Mouse (Mus musculus): Measurements from ENCODE around the gene Adamts8. TPM values are rescaled to one million over a fixed set of nuclear protein-coding genes. Genes with fewer than 3 reads are reported as not detected.

Gene Adamts8
- total and polyA plus RNA-seq, 3 experiments = 2.0 to 3.6 (median 3.3) TPM

DNA sequence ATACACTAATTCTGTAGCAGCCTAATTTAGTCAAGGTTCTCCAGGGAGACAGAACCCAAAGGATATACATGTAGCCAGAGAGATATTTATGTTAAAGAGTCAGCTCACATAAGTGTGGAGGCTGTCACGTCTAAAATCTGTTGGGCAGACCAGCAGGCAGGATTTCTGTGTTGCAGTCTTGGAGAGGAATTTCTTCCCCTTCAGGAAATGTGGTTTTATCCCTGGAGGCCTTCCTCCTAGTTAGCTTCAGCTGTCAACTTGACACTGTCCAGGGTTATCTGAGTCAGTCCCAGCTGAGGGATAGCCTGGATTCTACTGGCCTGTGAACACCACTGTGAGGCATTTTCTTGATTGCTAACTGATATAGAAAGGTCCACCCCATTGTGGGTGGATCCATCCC lies 69.2 kb downstream of the Adamts8 start:
- Histone ChIP-seq H3K36me3 (ENCODE audit: control insufficient read depth, insufficient read depth, low read length) (no peaks in the 10 kb centered on the region), H3K4me3 (no peak overlapping the region), H3K27me3 (ENCODE audit: control insufficient read depth, insufficient read depth, low read length) (no peaks in the 10 kb centered on the region), H3K79me2 (replicated peaks; ENCODE audit: control insufficient read depth, insufficient read depth, low read length) (no peaks in the 10 kb centered on the region), H3K9ac (ENCODE audit: low read depth, low read length) (no peak overlapping the region), H3K4me1 (ENCODE audit: control insufficient read depth, insufficient read depth, low read length) (no peaks in the 10 kb centered on the region), H3K27ac (no peak overlapping the region)
- DNase-seq = peak in 1 of 2 experiments; percentile 18
- intact Hi-C loops (cut with DNase I) = no loop called here
- 17% methylated on average over 1 of the region's 1 CpGs for WGBS
- TF ChIP-seq CTCF (IDR thresholded peaks at IDR 0.05) (no peak), EP300 (IDR thresholded peaks at IDR 0.05; ENCODE audit: insufficient read depth, low read depth, low read length) (no peak), POLR2A (IDR thresholded peaks at IDR 0.05; ENCODE audit: insufficient read depth, low read depth, low read length) (no peak)

DNA sequence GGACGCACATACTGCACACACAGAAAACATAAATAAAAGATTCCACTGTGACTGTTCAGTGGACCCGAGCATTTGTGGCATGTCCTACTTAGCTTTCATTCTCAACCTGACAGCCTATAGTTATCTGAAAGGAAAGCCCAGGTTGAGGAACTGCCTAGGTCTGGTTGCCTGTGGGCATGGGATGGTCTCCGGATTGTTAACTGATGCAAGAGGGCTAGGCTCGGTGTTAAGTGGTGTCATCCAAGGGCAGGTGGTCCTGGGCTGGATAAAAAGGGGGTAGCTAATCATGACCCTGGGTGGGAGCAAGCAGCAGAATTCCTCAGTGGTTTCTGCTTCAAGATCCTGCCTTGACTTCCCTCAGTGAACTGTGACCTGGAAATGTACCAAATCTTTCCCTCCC lies 70.3 kb downstream of the Adamts8 start:
- 88% methylated on average over 4 of the region's 4 CpGs for WGBS
- intact Hi-C loops (cut with DNase I) = no loop called here

DNA sequence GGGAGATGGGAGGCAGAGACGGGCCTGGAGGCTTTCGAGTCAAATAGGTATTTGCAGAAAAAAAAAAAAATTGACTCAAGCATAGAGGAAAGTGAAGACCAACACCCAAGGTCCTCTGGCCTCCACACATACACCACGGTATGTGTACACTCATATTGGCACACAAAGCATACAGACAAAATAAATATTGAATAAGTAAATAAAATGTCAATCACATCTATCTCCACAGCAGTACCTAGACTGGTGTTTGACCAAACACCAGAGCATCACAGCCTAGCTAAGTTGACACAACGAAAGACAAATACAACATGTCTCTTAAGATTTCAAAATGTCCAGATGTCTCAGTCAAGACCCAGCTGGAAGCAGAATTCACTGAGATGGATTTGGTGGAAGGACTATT lies 71.1 kb downstream of the Adamts8 start:
- H3K27me3 ChIP-seq (ENCODE audit: control insufficient read depth, insufficient read depth, low read length) = no peaks in the 10 kb centered on the region
- intact Hi-C loops (cut with DNase I) = no loop called here
- H3K27ac ChIP-seq = no peak overlapping the region
- no peaks in the 10 kb centered on the region for H3K36me3 ChIP-seq (ENCODE audit: control insufficient read depth, insufficient read depth, low read length)
- 87% methylated on average over 4 of the region's 4 CpGs for WGBS
- H3K4me3 ChIP-seq = no peak overlapping the region
- DNase-seq = no peak
- no peaks in the 10 kb centered on the region for H3K4me1 ChIP-seq (ENCODE audit: control insufficient read depth, insufficient read depth, low read length)
- TF ChIP-seq POLR2A (IDR thresholded peaks at IDR 0.05; ENCODE audit: insufficient read depth, low read depth, low read length) (no peak), EP300 (IDR thresholded peaks at IDR 0.05; ENCODE audit: insufficient read depth, low read depth, low read length) (no peak)
- H3K9ac ChIP-seq (ENCODE audit: low read depth, low read length) = no peak overlapping the region
- no peaks in the 10 kb centered on the region for H3K79me2 ChIP-seq (replicated peaks; ENCODE audit: control insufficient read depth, insufficient read depth, low read length)

More for the DNA sequence above, 70.3 kb downstream of the Adamts8 start:
- Histone ChIP-seq H3K27ac (no peak overlapping the region), H3K36me3 (ENCODE audit: control insufficient read depth, insufficient read depth, low read length) (no peaks in the 10 kb centered on the region), H3K4me3 (no peak overlapping the region), H3K9ac (ENCODE audit: low read depth, low read length) (no peak overlapping the region), H3K4me1 (ENCODE audit: control insufficient read depth, insufficient read depth, low read length) (no peaks in the 10 kb centered on the region), H3K27me3 (ENCODE audit: control insufficient read depth, insufficient read depth, low read length) (no peaks in the 10 kb centered on the region), H3K79me2 (replicated peaks; ENCODE audit: control insufficient read depth, insufficient read depth, low read length) (no peaks in the 10 kb centered on the region)
- TF ChIP-seq EP300 (IDR thresholded peaks at IDR 0.05; ENCODE audit: insufficient read depth, low read depth, low read length) = no peak
- no peak for TF ChIP-seq POLR2A (IDR thresholded peaks at IDR 0.05; ENCODE audit: insufficient read depth, low read depth, low read length)
- TF ChIP-seq CTCF (IDR thresholded peaks at IDR 0.05) = no peak
- DNase-seq = no peak

Other genes with a start within 250 kb of the Adamts8 start
- gene Adamts15, start 20.1 kb upstream of the Adamts8 start, total RNA-seq (2021) = 1 to 10 TPM; 7.6 to 8.5 TPM
- gene Adamts15, start 20.1 kb upstream of the Adamts8 start, polyA plus RNA-seq (2012; rRNA removed) = 6.4 and 10.5 TPM in 2 replicates
- gene Zbtb44, start 88.1 kb downstream of the Adamts8 start, total RNA-seq (2021) = 10 to 100 TPM; 30.5 to 30.6 TPM
- gene Zbtb44, start 88.1 kb downstream of the Adamts8 start, polyA plus RNA-seq (2012; rRNA removed) = 4.8 and 9.1 TPM in 2 replicates
- under 1 TPM; 0.25 to 0.55 TPM for gene St14, start 189.3 kb downstream of the Adamts8 start, total RNA-seq (2021)
- 0.18 and 1.2 TPM in 2 replicates for gene St14, start 189.3 kb downstream of the Adamts8 start, polyA plus RNA-seq (2012; rRNA removed)

Data from heart, adult 2 months (tissue).